ENCODE assay signal across 8 mouse cellular contexts in the genomic region with DNA sequence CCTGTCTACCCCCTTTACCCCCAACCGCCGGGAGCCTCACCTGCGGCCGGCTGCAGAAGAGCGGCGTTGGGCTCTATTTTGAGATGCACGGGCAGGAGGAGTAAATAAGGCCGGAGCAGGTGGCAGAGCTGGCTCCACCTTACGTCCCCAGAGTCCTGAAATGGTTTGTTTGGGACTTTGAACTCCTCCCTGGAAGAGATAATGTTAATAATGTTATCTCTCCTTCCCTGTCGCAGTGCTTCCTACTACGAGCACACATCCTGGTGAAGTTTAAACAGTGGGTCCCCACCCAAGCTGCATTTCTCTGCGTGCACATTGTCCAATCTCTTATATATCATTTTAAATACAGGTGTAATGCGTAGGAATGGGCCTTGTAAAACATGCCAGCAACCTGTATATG. TPM values are rescaled to one million over a fixed set of nuclear protein-coding genes. Genes with fewer than 3 reads are reported as not detected.
DNase-seq lines count a peak whose midpoint lies in the region; ATAC-seq and TF ChIP-seq lines count a peak whose summit lies in the region.

No protein-coding gene starts in this region.

- TF ChIP-seq EP300 in stomach, postnatal 0 days (optimal IDR thresholded peaks at IDR 0.05) = no peak

- H3K9me3 ChIP-seq in heart, embryonic 10.5 days = no peaks in the 10 kb centered on the region
- no peaks in the 10 kb centered on the region for H3K9me3 ChIP-seq in liver, embryonic 13.5 days (replicated peaks)
- no peaks in the 10 kb centered on the region for H3K9me3 ChIP-seq in stomach, postnatal 0 days (ENCODE audit: control insufficient read depth, low read length)

- peak overlapping the region; percentile 90 for H3K27ac ChIP-seq in heart, embryonic 10.5 days
- no peak overlapping the region for H3K27ac ChIP-seq in thymus, adult 2 months (ENCODE audit: control insufficient read depth, insufficient read depth, low read length)
- H3K27ac ChIP-seq in liver, embryonic 13.5 days = no peak overlapping the region
- peak overlapping the region; percentile 92 for H3K27ac ChIP-seq in stomach, postnatal 0 days (replicated peaks)

- peak overlapping the region; percentile 86 for H3K4me2 ChIP-seq in liver, embryonic 13.5 days
- peak overlapping the region; percentile 91 for H3K4me2 ChIP-seq in stomach, postnatal 0 days (replicated peaks; ENCODE audit: low read depth)

- no peak for ATAC-seq in liver, embryonic 13.5 days (ENCODE audit: low read depth)
- ATAC-seq in stomach, postnatal 0 days (ENCODE audit: low FRiP score, low TSS enrichment) = peak; percentile 65; the same call in 1 of the 2 replicates
- no peak; the same call in 1 of the 2 replicates for ATAC-seq in frontal cortex, adult (ENCODE audit: low TSS enrichment)

- peak overlapping the region; percentile 63 for H3K9ac ChIP-seq in liver, embryonic 13.5 days
- peak overlapping the region; percentile 74 for H3K9ac ChIP-seq in stomach, postnatal 0 days (ENCODE audit: low read length)

- TF ChIP-seq POLR2A in thymus, adult 2 months (IDR thresholded peaks at IDR 0.05; ENCODE audit: control insufficient read depth, extremely low read depth, insufficient read depth, low read length, poor library complexity) = no peak

- peaks cover 41% of the 10 kb centered on the region for H3K4me1 ChIP-seq in heart, embryonic 10.5 days
- H3K4me1 ChIP-seq in thymus, adult 2 months (replicated peaks; ENCODE audit: control insufficient read depth, insufficient read depth, low read length) = peaks cover 7% of the 10 kb centered on the region
- H3K4me1 ChIP-seq in liver, embryonic 13.5 days (replicated peaks) = peaks cover 29% of the 10 kb centered on the region
- peaks cover 2% of the 10 kb centered on the region; the same call in 1 of the 2 replicates for H3K4me1 ChIP-seq in stomach, postnatal 0 days (replicated peaks; ENCODE audit: control insufficient read depth, insufficient read depth)

- WGBS in heart, embryonic 10.5 days = 9% methylated on average over 13 of the region's 13 CpGs
- WGBS in thymus, adult 2 months = 15% methylated on average over 13 of the region's 13 CpGs
- 5% methylated on average over 13 of the region's 13 CpGs for WGBS in liver, embryonic 13.5 days (ENCODE audit: insufficient replicate concordance)
- WGBS in stomach, postnatal 0 days = 8% methylated on average over 13 of the region's 13 CpGs

- no peak for DNase-seq in heart, embryonic 10.5 days (ENCODE audit: low spot score)
- DNase-seq in heart, postnatal 10 days = no peak
- DNase-seq in thymus, adult 2 months = no peak
- DNase-seq in thymus, postnatal 0 days (ENCODE audit: low spot score) = no peak
- no peak for DNase-seq in liver, embryonic 13.5 days
- no peak for DNase-seq in stomach, postnatal 0 days (ENCODE audit: low spot score)
- no peak for DNase-seq in right cerebral cortex, postnatal 10 days (ENCODE audit: low spot score in 2 of 2)

- H3K4me3 ChIP-seq in heart, embryonic 10.5 days = peak overlapping the region; percentile 78
- H3K4me3 ChIP-seq in thymus, adult 2 months (ENCODE audit: control insufficient read depth, insufficient read depth, low read length) = peak overlapping the region; percentile 67
- peak overlapping the region; percentile 66 for H3K4me3 ChIP-seq in liver, embryonic 13.5 days (replicated peaks)
- H3K4me3 ChIP-seq in stomach, postnatal 0 days (ENCODE audit: low read depth, low read length) = peak overlapping the region; percentile 51

- TF ChIP-seq CTCF in thymus, adult 2 months (IDR thresholded peaks at IDR 0.05; ENCODE audit: borderline replicate concordance, control insufficient read depth, extremely low read depth, insufficient read depth, low read length, poor library complexity) = no peak
- no peak for TF ChIP-seq CTCF in stomach, postnatal 0 days (IDR thresholded peaks at IDR 0.05; ENCODE audit: low read depth)

- intact Hi-C loops in heart, postnatal 10 days (cut with DNase I) = loop anchor here (5.0 kb wide), 2 partner anchors 97 to 453 kb away; partner anchors contain the start of gene Map10

- no peaks in the 10 kb centered on the region for H3K27me3 ChIP-seq in heart, embryonic 10.5 days (ENCODE audit: insufficient read depth, poor library complexity, severe bottlenecking)
- no peaks in the 10 kb centered on the region for H3K27me3 ChIP-seq in thymus, adult 2 months (ENCODE audit: control insufficient read depth, insufficient read depth, low read length)
- peaks cover 44% of the 10 kb centered on the region for H3K27me3 ChIP-seq in liver, embryonic 13.5 days
- no peaks in the 10 kb centered on the region for H3K27me3 ChIP-seq in stomach, postnatal 0 days (ENCODE audit: control insufficient read depth, insufficient read depth, low read length)

- H3K36me3 ChIP-seq in heart, embryonic 10.5 days = no peaks in the 10 kb centered on the region
- H3K36me3 ChIP-seq in thymus, adult 2 months (ENCODE audit: control insufficient read depth, insufficient read depth, low read length) = no peaks in the 10 kb centered on the region
- no peaks in the 10 kb centered on the region for H3K36me3 ChIP-seq in liver, embryonic 13.5 days
- H3K36me3 ChIP-seq in stomach, postnatal 0 days (ENCODE audit: control insufficient read depth, insufficient read depth, low read length) = no peaks in the 10 kb centered on the region

RNA-seq across cellular contexts. Expression of gene Sipa1l2, which starts 0.8 kb away (rescaled TPM):
- 24.9 and 32.6 TPM in 2 replicates for polyA plus RNA-seq in heart, embryonic 10.5 days (2016; fragmentation: Nextera tagmentation; extraction: Ambion mirVana)
- total RNA-seq in heart, postnatal 10 days (2021) = 10 to 100 TPM; 52.7 to 67.3 TPM
- polyA plus RNA-seq in thymus, adult 2 months (2012; rRNA removed) = 10.9 and 11.7 TPM in 2 replicates
- 3.0 and 3.4 TPM in 2 replicates for polyA plus RNA-seq in thymus, postnatal 0 days (2015; fragmentation: Nextera tagmentation; extraction: Ambion mirVana)
- polyA plus RNA-seq in liver, embryonic 13.5 days (2015; fragmentation: Nextera tagmentation; extraction: Ambion mirVana) = 0.70 and 0.86 TPM in 2 replicates
- 3.1 and 3.6 TPM in 2 replicates for polyA plus RNA-seq in stomach, postnatal 0 days (2015; fragmentation: Nextera tagmentation; extraction: Ambion mirVana)

Comparison
In these comparisons a context has a peak if more than half of its experiments do, and no peak if none do; other contexts are left out.
1. H3K27ac ChIP-seq: peak in heart, embryonic 10.5 days (single experiment) and stomach, postnatal 0 days (single experiment); none in thymus, adult 2 months (single experiment) and liver, embryonic 13.5 days (single experiment).
2. Peak in every context shown above with its lines, with median percentiles within 50 percentile points of each other: H3K4me3 ChIP-seq.